Mouse (Mus musculus): ENCODE data around the gene Asb2. TPM values are rescaled to one million over a fixed set of nuclear protein-coding genes. Genes with fewer than 3 reads are reported as not detected.
A peak's percentile ranks its signal among the peaks of the same experiment; 100 is the strongest.

Gene Asb2
- total RNA-seq, 2 experiments from 2014 or later: 2.5 to 5.2 TPM

- peak; percentile 75 to 79 for DNase-seq (ENCODE audit: low spot score in 2 of 2)
Measured at GRCm38 (mm10) chr12:103325156-103325857, 30.5 kb downstream of the Asb2 start.

GRCm38 (mm10) chr12:103322801-103323200, 33.0 kb downstream of the Asb2 start:
- no peak for DNase-seq (ENCODE audit: low spot score in 2 of 2)

GRCm38 (mm10) chr12:103315831-103316545, 39.8 kb downstream of the Asb2 start:
- no peak for DNase-seq (ENCODE audit: low spot score in 2 of 2)

- no peak for DNase-seq (ENCODE audit: low spot score in 2 of 2)
Measured at GRCm38 (mm10) chr12:103314640-103315361, 41.0 kb downstream of the Asb2 start.

- no peak for DNase-seq (ENCODE audit: low spot score in 2 of 2)
Measured at GRCm38 (mm10) chr12:103313871-103314639, 41.7 kb downstream of the Asb2 start.

GRCm38 (mm10) chr12:103313274-103313673, 42.5 kb downstream of the Asb2 start:
- no peak for DNase-seq (ENCODE audit: low spot score in 2 of 2)

- no peak for DNase-seq (ENCODE audit: low spot score in 2 of 2)
Measured at GRCm38 (mm10) chr12:103311921-103312320, 43.9 kb downstream of the Asb2 start.

- no peak for DNase-seq (ENCODE audit: low spot score in 2 of 2)
Measured at GRCm38 (mm10) chr12:103310744-103311267, 45.0 kb downstream of the Asb2 start, which contains the start of gene Fam181a. Gene Fam181a (plus strand): TSS chr12:103310975.

GRCm38 (mm10) chr12:103306720-103307119, 49.1 kb downstream of the Asb2 start:
- no peak for DNase-seq (ENCODE audit: low spot score in 2 of 2)

- no peak for DNase-seq (ENCODE audit: low spot score in 2 of 2)
Measured at GRCm38 (mm10) chr12:103306224-103306623, 49.6 kb downstream of the Asb2 start.

GRCm38 (mm10) chr12:103302960-103303359, 52.8 kb downstream of the Asb2 start:
- no peak for DNase-seq (ENCODE audit: low spot score in 2 of 2)

- DNase-seq (ENCODE audit: low spot score in 2 of 2): no peak
Measured at GRCm38 (mm10) chr12:103301645-103302044, 54.2 kb downstream of the Asb2 start.

GRCm38 (mm10) chr12:103300493-103300892, 55.3 kb downstream of the Asb2 start:
- DNase-seq (ENCODE audit: low spot score in 2 of 2): no peak

GRCm38 (mm10) chr12:103296292-103296691, 59.5 kb downstream of the Asb2 start:
- DNase-seq (ENCODE audit: low spot score in 2 of 2): no peak

GRCm38 (mm10) chr12:103292366-103292765, 63.4 kb downstream of the Asb2 start:
- no peak for DNase-seq (ENCODE audit: low spot score in 2 of 2)

- no peak for DNase-seq (ENCODE audit: low spot score in 2 of 2)
Measured at GRCm38 (mm10) chr12:103287276-103287675, 68.5 kb downstream of the Asb2 start.

- DNase-seq (ENCODE audit: low spot score in 2 of 2): no peak
Measured at GRCm38 (mm10) chr12:103283411-103283810, 72.4 kb downstream of the Asb2 start.

- no peak for DNase-seq (ENCODE audit: low spot score in 2 of 2)
Measured at GRCm38 (mm10) chr12:103282936-103283335, 72.9 kb downstream of the Asb2 start.

- DNase-seq (ENCODE audit: low spot score in 2 of 2): no peak
Measured at GRCm38 (mm10) chr12:103281912-103282311, 73.9 kb downstream of the Asb2 start.

GRCm38 (mm10) chr12:103281491-103281890, 74.3 kb downstream of the Asb2 start:
- DNase-seq (ENCODE audit: low spot score in 2 of 2): no peak

- DNase-seq (ENCODE audit: low spot score in 2 of 2): no peak
Measured at GRCm38 (mm10) chr12:103276422-103276821, 79.4 kb downstream of the Asb2 start.
